Mouse (Mus musculus) lung, postnatal 0 days (tissue): ENCODE results near the gene Npy1r. TPM values are rescaled to one million over a fixed set of nuclear protein-coding genes. Genes with fewer than 3 reads are reported as not detected.

Source experiments
- ATAC-seq: fragments of 200-750 bp; cut with Nextera tagmentation; 2 replicates; pipeline ENCODE4 v1.8.0; 2017; ENCODE audit warnings: moderate library complexity
- DNase-seq: peaks from one replicate; pipeline ENCODE4 v3.0.0-alpha.2; 2016; ENCODE audit warnings: low spot score
- H3K27ac ChIP-seq: fragments of 300-500 bp; sonication (generic); 2 replicates; pipeline ENCODE4 v1.5.1; 2014; ENCODE audit warnings: antibody characterized with exemption, mild to moderate bottlenecking, low read length, mixed read lengths
- H3K27me3 ChIP-seq: fragments of 300-500 bp; sonication (generic); replicated peaks from 2 replicates; pipeline ENCODE4 v1.6.1; 2014; ENCODE audit warnings: low read length, mixed read lengths; ENCODE audit not compliant: insufficient read depth
- H3K36me3 ChIP-seq: fragments of 300-500 bp; sonication (generic); 2 replicates; pipeline ENCODE4 v1.6.1; 2014; ENCODE audit warnings: low read length, mixed read lengths; ENCODE audit not compliant: insufficient read depth
- H3K4me1 ChIP-seq: fragments of 300-500 bp; sonication (generic); 2 replicates; pipeline ENCODE4 v1.6.1; 2014; ENCODE audit warnings: antibody characterized with exemption, low read depth, low read length, mixed read lengths; ENCODE audit not compliant: insufficient read depth
- H3K4me2 ChIP-seq: fragments of 300-500 bp; sonication (generic); replicated peaks from 2 replicates; pipeline ENCODE4 v1.6.1; 2014; ENCODE audit warnings: low read depth, mild to moderate bottlenecking, low read length, moderate library complexity, mixed read lengths
- H3K4me3 ChIP-seq: fragments of 300-500 bp; sonication (generic); 2 replicates; pipeline ENCODE4 v1.5.1; 2014; ENCODE audit warnings: low read depth, low read length
- H3K9ac ChIP-seq: fragments of 300-500 bp; sonication (generic); replicated peaks from 2 replicates; pipeline ENCODE4 v1.6.1; 2014; ENCODE audit warnings: low read depth, mild to moderate bottlenecking
- H3K9me3 ChIP-seq: fragments of 300-500 bp; sonication (generic); 2 replicates; pipeline ENCODE4 v1.6.1; 2016; ENCODE audit warnings: low read length, mixed read lengths
- CTCF ChIP-seq: IDR thresholded peaks from 2 replicates; pipeline ENCODE4 v1.5.1; 2016; ENCODE audit warnings: antibody characterized with exemption, mild to moderate bottlenecking
- EP300 ChIP-seq: IDR thresholded peaks from 2 replicates; pipeline ENCODE4 v1.6.1; 2016; ENCODE audit warnings: antibody characterized with exemption, mild to moderate bottlenecking, control low read depth
- WGBS: fragments of 180-500 bp; shearing (Covaris S2); extraction: QIAGEN DNeasy Blood & Tissue Kit; methylation state at CpG from one replicate; pipeline ENCODE4 v1.1.7; 2014; 5-methylcytosine and 5-hydroxymethylcytosine counted together
- polyA plus RNA-seq: library from polyadenylated mRNA; unstranded; fragments of >200 nt; fragmentation: Nextera tagmentation; extraction: Ambion mirVana; gene quantifications from 2 replicates; pipeline ENCODE4 v1.2.1, GENCODE M21; 2015

Gene Npy1r
- polyA plus RNA-seq = 0.20 and 0.30 TPM in 2 replicates

- ATAC-seq = peak; percentile 37; the same call in 1 of the 2 replicates
Measured at GRCm38 (mm10) chr8:66696970-66697843, at the start of gene Npy1r. Gene Npy1r (plus strand): TSS chr8:66697192.

GRCm38 (mm10) chr8:66681261-66681660, 15.7 kb upstream of the Npy1r start:
- Histone ChIP-seq H3K36me3 (no peaks in the 10 kb centered on the region), H3K4me2 (no peak overlapping the region), H3K27ac (no peak overlapping the region), H3K27me3 (no peaks in the 10 kb centered on the region), H3K9me3 (no peaks in the 10 kb centered on the region), H3K4me3 (no peak overlapping the region), H3K4me1 (no peaks in the 10 kb centered on the region), H3K9ac (no peak overlapping the region)
- ATAC-seq = no peak
- DNase-seq = no peak
- TF ChIP-seq CTCF (no peak), EP300 (no peak)
- 80% methylated on average over 2 of the region's 2 CpGs for WGBS

More at GRCm38 (mm10) chr8:66696970-66697843, at the start of gene Npy1r:
- H3K4me2 ChIP-seq = peak within 1 kb of the TSS; percentile 42
- H3K36me3 ChIP-seq = no peaks in the 10 kb centered on the region
- peak; percentile 56 for DNase-seq
- peak within 1 kb of the TSS; percentile 24; the same call in 1 of the 2 replicates for H3K4me3 ChIP-seq
- no peaks in the 10 kb centered on the region for H3K9me3 ChIP-seq
- H3K9ac ChIP-seq = no peak within 1 kb of the TSS
- no peak for TF ChIP-seq EP300
- TF ChIP-seq CTCF = peak; percentile 68
- WGBS = 2% methylated on average over 30 of the region's 30 CpGs
- H3K27me3 ChIP-seq = no peaks in the 10 kb centered on the region
- no peak within 1 kb of the TSS for H3K27ac ChIP-seq
- no peaks in the 10 kb centered on the region for H3K4me1 ChIP-seq

- no peak for ATAC-seq
- 2% methylated on average over 43 of the region's 43 CpGs for WGBS
- no peak for DNase-seq
- H3K4me3 ChIP-seq = no peak within 1 kb of the TSS
- no peak within 1 kb of the TSS for H3K27ac ChIP-seq
- H3K9ac ChIP-seq = no peak within 1 kb of the TSS
- TF ChIP-seq CTCF = no peak
- TF ChIP-seq EP300 = no peak
- 0 out of 2 replicates have a peak, but pooled peaks cover 7% of the 10 kb centered on the region for H3K27me3 ChIP-seq
- no peaks in the 10 kb centered on the region for H3K4me1 ChIP-seq
- no peaks in the 10 kb centered on the region for H3K36me3 ChIP-seq
- peak within 1 kb of the TSS; percentile 34 for H3K4me2 ChIP-seq
- H3K9me3 ChIP-seq = no peaks in the 10 kb centered on the region
Measured at GRCm38 (mm10) chr8:66687511-66688329, 9.3 kb upstream of the Npy1r start, which contains the start of gene Npy5r. Gene Npy5r (minus strand): TSS chr8:66688128.

GRCm38 (mm10) chr8:66688395-66688794, 8.6 kb upstream of the Npy1r start:
- no peak for ATAC-seq
- Histone ChIP-seq H3K27me3 (0 out of 2 replicates have a peak, but pooled peaks cover 7% of the 10 kb centered on the region), H3K4me1 (no peaks in the 10 kb centered on the region), H3K4me2 (no peak overlapping the region), H3K4me3 (no peak overlapping the region), H3K27ac (no peak overlapping the region), H3K36me3 (no peaks in the 10 kb centered on the region), H3K9ac (no peak overlapping the region), H3K9me3 (no peaks in the 10 kb centered on the region)
- DNase-seq = no peak
- WGBS = 45% methylated on average over 6 of the region's 6 CpGs
- TF ChIP-seq CTCF (no peak), EP300 (no peak)

GRCm38 (mm10) chr8:66688799-66689198, 8.2 kb upstream of the Npy1r start:
- Histone ChIP-seq H3K4me1 (no peaks in the 10 kb centered on the region), H3K9ac (no peak overlapping the region), H3K4me2 (no peak overlapping the region), H3K9me3 (no peaks in the 10 kb centered on the region), H3K36me3 (no peaks in the 10 kb centered on the region), H3K4me3 (no peak overlapping the region), H3K27ac (no peak overlapping the region), H3K27me3 (0 out of 2 replicates have a peak, but pooled peaks cover 7% of the 10 kb centered on the region)
- TF ChIP-seq EP300 = no peak
- TF ChIP-seq CTCF = no peak
- DNase-seq = no peak
- no peak for ATAC-seq
- 43% methylated on average over 4 of the region's 4 CpGs for WGBS

GRCm38 (mm10) chr8:66690402-66690801, 6.6 kb upstream of the Npy1r start:
- Histone ChIP-seq H3K36me3 (no peaks in the 10 kb centered on the region), H3K27me3 (0 out of 2 replicates have a peak, but pooled peaks cover 7% of the 10 kb centered on the region), H3K4me1 (no peaks in the 10 kb centered on the region), H3K9me3 (no peaks in the 10 kb centered on the region), H3K27ac (no peak overlapping the region), H3K9ac (no peak overlapping the region), H3K4me3 (no peak overlapping the region), H3K4me2 (no peak overlapping the region)
- no peak for TF ChIP-seq CTCF
- no peak for TF ChIP-seq EP300
- DNase-seq (no peak), ATAC-seq (no peak)
- 60% methylated on average over 5 of the region's 5 CpGs for WGBS
